Mouse (Mus musculus): ENCODE data around the gene Prr36.

DNA sequence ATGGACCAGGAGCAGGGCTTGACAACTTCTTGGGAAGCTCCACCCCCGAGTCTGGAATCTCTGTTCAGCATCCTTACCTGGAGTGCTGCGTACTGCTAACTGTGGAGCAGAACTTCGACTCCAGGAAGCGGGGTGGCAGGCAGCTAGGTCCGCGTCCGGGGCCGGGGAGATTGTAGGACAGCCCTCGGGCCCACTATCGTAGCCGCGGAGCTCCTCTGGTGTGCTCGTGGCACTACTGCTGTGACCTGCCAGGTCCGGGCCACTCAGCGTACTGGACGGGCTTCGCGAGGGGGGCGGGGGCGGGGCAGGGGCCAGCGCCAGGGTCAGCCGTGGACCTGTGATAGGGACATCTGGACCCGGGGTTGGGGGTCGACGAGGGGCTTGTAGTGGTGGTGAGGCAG, 4.5 kb downstream of the Prr36 start:
- TF ChIP-seq CTCF (IDR thresholded peaks at IDR 0.05; ENCODE audit: control insufficient read depth, insufficient read depth, low read length) (no peak), POLR2A (IDR thresholded peaks at IDR 0.05; ENCODE audit: borderline replicate concordance, control insufficient read depth, low read depth, low read length) (no peak)

Data from bone marrow, adult 2 months (tissue).